Mouse (Mus musculus) cerebellum, adult 8-10 months (tissue): Measurements from ENCODE around the gene Yrdc.

Experiments used
- DNase-seq: peaks from one replicate; pipeline ENCODE4 v3.0.0; 2022

The Yrdc gene

DNA sequence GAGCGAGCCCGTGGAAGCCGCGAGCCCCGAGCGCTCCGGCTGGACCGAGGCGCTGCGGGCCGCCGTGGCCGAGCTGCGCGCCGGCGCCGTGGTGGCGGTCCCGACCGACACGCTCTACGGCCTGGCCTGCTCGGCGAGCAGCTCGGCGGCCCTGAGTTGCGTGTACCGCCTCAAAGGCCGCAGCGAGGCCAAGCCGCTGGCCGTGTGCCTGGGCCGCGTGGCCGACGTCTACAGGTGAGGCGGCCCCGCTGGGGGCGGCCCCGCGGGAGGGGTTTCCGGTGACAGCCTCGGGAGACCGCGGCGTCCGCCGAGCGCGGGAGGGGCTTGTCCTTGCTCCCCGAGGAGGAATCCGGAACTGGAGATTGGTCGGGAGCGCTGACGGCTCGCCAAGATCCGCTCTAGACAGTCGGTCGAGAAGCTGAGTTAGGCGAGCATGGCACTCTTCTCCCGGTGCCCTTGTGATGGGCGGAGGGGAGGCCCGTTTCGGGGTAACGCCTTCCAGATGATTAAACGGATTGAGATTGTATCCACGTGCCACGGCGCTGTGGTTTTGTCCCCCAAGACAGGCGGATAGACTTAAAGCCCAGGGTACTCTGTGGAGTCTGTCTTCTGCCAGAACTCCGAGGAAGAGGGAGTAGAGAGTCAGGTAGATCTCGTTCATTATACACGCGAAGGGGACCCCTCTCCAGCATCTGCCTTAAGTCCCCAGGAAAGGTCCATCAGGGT, 617 bp downstream of the Yrdc start, which contains the start of gene 1110065P20Rik:
1110065P20Rik (minus strand) TSS at position 264 of the 726 bp plus-strand sequence.
- peak; percentile 64 for DNase-seq

DNA sequence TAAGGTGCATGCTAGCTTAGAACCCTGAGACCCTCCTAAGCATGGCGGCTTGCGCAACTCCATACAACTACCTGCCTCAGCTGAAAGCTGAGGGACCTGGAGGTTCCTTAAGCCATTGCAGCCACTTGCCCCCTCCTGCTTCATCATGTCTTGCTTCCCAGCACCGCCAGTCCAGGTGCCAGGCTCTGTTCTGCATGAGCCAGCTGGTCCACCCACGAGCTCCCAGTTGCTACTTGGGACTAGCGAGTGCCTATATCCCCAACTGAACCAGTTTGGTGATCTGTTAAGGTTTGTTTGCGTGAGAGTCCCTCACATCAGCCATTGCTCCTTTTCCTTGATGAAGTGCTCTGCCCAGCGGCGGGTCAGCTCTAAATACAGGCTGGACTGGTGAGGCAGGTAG, 5.8 kb downstream of the Yrdc start:
- DNase-seq = no peak

DNA sequence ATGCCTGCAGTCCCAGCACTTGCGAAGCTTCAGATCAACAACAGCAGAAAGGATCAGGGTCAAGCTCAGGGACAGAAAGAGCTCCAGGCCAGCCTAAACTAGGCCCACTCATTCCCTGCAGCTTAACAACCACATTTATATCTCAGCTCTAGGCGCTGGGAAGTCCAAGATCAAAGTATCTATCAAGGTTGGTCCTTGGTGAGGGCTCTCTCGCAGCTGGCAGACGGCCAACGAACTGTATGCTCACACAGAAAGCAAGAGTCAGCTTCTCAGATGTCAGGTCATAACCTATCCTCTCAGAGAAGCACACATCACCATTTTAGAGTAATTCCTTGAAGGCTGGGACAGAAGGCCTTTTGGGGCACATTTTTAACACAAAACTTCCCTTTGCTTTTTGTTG, 7.9 kb downstream of the Yrdc start:
- DNase-seq = no peak

DNA sequence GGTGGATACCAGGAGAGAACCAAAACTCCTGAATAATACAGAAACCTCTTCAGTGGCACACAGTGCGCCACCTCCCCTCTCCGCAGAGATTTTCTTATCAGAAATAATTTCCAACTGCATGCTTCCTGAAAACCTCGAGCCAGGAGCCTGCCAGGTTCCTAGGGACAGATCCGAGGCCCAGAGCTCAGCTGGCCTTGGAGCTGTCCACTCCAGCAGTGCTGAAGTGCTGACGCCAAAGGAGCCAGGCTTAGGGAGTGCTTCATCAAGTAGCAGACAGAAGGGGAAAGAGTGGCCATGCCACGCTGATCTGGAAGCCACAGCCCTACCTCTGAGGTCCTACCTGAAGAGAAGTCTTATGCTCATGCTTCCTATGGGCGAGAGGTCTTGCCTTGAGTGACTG, 10.0 kb downstream of the Yrdc start:
- no peak for DNase-seq

DNA sequence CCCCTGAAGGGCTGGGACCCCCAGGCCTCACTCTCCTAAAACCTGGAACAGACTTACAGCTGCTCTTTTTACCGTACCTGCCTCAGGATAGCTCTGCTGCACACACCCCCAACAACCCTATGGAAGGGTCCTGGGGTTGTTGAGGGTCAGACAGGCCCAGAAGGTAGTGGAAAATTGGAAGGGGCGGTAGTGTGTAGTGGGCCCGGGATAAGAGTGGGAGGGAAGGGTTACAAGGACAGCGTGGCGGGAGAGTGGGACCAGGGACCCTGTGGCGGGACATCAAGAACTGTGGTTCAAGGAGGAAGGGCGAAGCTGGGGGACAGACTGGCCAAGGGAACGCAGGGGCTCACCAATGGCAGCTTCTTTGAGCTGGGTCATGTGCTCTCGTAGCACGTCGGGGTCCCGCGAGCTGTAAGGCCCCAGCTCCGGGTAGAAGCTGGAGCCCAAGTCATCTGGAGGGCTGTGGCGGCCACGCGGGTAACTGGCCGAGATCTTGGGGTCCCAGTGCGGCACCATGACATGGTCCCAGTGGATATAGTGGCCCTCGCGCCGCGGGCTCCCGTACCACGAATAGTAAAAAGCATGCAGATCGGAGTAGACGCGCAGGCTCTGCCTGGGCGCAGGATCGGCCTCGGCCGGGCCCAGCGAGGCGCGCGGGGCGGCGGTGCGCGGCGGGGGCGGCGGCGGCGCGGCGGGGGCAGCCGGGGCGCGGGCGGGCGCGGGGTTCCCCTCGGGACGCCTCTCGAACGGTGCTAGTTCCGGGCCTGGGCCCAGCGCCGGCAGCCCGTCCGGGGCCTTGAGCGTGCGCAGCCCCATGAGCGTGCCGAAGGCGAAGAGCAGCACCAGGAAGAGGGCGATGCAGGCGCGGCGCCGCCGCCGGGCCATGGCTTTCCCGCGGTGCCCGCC, 11.1 kb downstream of the Yrdc start, which contains the start of gene Maneal:
Maneal (minus strand) TSS at position 889 of the 906 bp plus-strand sequence.
- DNase-seq = no peak

DNA sequence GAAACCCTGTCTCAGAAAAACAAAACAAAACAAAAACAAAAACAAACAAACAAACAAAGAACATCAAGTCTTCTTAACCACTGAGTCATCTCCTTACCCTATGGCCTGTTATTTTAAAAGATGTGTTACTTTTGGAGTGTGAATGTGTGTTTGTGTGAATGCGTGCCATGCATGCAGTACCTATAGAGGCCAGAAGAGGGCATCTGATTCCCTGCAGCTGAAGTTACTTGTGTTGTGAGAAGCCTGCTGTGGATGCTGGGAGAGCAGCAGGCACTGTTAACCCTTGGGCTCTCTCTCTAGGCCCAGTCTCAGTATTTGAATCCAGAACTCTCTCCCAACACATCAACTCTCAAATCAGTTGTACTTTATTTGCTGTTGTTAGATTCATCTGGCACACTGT, 22.2 kb downstream of the Yrdc start:
- DNase-seq = no peak

DNA sequence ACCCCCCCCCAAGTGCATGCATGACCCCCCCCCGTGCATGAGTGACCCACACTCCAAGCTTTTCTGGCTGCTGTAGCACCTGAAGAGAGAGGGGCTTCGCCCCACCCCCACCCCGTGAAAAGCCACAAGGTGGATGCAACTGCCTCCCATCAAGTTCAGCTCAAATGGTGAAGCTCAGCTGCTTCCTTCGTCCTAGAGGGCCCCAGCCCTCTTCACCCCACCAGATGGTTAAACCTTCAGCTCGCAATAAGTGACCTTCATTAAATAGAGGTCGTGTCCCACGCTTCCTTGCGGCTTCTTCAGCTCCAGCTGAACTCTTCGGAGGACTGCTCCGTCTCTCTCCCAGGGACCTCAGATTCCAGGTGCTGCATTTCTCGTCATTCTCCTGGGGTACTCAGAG, 30.1 kb downstream of the Yrdc start, which contains the start of gene Epha10:
Epha10 (plus strand) TSS at position 301 of the 400 bp plus-strand sequence.
- DNase-seq = no peak

DNA sequence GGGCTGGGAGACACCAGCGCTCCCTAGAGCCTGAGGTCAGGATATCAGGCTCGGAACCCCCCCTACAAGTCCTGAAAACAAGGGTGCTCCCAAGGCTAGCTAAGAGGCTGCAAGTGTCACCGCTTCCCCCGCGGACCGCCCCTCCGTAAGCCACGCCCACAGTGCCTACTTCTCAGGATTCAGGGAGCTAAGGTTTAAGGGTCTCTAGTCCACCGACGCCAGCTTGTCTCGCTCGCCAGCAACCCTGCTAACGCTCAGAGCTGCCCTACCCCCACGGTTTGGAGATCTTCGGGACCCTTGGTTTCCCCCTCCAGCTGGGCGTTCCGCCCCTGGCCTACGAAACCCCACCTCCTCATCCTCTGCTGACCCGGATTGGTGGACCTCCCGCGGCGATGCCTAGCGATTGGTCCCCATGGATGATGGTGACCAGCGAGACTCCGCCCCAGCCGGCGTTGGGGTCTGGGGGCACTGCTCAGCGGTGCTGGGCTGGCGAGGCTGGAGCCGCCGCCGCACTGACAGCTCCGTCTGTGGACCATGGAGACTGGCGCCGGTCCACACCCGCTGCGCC, 30.9 kb downstream of the Yrdc start:
- peak; percentile 46 for DNase-seq

DNA sequence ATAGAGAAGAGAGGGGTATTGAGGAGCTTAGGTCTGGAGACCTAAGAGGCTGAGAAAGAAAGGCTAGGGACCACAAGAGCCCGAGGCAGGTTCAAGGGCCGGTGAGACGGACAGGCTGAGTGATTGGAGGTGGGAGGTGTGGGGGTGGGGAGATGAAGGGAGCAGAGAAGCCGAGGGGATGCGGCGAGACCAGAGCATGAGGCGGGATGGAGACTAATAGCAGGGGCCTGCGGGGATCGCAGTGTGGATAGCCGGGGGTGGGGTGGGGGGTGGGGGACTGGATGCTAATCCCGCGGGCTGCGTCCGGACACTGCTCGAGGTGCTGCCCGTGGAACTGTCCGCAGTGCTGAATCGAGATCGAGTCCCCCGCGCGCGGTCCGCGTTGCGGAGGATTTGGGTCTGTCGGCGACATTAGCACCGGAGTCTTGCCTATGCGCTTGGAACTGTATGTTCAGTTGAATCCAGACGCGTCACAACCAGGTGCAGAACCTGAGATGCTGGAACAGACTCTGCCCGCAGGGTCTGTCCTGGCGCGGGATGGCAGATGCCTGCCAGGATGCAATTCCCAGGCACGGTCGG, 31.8 kb downstream of the Yrdc start:
- no peak for DNase-seq

DNA sequence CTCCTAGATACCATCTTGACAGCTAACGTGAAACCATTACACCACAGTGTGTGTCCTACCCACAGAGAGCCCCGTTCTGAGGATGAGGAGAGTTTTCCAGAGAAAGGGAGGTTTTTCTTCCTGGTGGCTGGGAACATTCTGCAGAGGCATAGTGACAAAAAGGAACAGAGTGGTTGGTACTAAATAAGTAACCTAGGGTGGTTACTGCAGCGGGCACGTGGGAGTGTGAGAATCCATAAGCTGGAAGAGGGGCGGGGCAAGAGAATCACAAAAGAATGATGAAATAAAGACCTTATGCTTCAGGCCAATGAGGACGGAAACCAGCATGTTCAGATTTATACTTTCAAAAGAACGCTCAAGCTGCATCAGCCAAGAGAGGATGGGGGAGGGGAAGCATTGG, 38.2 kb downstream of the Yrdc start:
- DNase-seq = no peak

DNA sequence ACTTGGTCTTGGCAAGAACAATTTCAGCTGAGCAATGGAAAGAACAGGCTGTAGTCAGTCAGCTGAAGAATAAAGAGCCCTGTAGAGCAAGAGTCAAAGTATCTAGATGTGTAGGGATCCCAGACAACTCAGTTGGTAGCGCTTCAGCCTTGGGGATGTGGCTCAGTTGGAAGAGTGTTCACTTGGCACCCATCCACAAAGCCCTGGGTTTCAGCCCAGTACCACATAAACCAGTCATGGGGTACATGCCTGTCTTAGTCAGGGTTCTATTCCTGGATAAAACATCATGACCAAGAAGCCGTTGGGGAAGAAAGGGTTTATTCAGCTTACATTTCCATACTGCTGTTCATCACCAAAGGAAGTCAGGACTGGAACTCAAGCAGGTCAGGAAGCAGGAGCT, 39.5 kb downstream of the Yrdc start:
- no peak for DNase-seq

DNA sequence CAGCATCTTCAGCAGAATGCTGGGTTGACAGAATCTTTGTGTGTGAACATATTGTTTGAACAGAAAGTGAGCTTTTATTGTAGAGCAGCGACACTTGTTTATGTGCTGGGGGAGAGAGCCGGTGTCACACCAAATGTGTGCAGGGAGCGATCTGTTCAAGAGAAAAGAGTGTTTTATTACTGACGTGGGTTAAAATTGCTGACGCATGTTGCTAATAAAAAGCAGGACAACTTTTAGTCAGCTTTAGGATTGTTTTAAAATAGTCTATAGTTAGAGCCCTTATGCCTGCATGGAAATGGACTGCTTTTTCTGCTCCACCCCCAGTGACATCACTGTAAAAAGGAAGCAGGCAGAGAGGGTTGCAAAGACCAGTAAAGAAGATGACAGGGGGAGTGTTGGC, 40.4 kb downstream of the Yrdc start:
- no peak for DNase-seq

DNA sequence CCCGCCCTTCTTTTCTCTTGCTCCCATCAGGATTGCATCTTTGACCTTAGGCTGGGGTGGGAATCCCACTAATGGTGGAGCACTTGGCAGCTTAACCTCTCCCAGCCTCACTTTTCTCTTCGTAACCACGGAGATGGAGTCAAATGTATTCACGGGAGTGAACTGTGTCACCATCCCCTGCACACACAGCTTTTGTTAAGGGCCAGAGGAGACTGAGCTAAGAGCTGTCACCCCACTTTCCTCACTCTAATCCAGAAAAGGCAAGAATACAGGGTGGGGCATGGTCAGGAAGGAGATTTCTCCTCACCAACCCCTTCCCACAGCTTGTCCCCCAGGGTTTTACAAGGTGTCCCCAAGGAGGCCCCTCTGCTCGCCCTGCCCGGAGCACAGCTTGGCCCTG, 43.3 kb downstream of the Yrdc start:
- peak; percentile 17 for DNase-seq

DNA sequence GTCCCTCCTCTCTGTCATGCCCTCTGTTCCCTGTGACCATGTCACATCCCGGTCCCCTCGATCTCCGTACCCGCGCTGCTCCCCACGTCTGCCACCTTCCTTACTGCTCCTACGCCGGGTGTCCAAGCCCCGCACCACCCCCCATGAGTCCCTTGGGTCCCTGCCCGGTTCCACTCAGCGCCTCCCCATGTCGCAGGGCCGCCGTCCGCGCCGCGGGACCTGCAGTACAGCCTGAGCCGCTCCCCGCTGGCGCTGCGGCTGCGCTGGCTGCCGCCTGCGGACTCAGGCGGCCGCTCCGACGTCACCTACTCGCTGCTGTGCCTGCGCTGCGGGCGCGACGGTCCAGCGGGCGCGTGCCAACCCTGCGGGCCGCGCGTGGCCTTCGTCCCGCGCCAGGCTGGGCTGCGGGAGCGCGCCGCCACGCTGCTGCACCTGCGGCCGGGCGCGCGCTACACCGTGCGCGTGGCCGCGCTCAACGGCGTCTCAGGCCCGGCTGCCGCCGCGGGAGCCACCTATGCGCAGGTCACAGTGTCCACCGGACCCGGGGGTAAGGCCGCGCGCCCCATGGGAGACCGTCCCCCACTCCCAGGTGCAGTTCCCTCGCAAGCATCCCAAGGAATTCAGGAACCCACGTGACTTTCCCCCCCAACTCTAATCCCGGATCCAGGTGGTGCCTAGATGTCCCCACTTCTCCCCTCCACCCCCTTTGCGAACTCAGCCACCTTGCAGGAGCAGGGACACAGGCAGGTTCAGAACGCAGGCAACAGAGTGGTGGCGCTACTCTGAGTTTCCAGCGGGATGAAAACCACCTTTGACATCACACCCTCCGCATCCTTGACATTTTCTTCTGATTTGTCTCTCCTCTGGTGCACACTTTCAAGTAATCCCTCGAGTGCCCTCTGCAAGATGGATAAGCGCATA, 44.3 kb downstream of the Yrdc start:
- DNase-seq = peak; percentile 75

DNA sequence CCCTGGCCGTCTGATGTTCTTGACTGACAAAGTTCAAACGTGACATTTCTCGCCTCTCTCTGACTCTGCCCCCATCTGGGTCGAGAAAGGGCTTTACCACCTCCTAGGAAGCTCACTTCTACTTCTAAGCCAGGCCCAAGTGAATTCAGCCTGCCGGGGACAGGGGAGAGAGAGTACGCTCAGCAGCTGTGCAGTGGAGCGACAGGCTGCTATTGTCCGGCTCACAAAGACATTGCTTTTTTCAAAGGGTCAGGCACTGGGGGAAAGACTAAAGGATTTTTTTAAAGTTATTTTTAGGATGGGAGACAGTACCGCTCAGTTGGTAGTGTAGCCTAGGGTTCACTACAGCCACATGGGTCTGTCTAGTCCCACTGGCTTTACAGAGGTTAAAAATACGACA, 47.9 kb downstream of the Yrdc start:
- no peak for DNase-seq

DNA sequence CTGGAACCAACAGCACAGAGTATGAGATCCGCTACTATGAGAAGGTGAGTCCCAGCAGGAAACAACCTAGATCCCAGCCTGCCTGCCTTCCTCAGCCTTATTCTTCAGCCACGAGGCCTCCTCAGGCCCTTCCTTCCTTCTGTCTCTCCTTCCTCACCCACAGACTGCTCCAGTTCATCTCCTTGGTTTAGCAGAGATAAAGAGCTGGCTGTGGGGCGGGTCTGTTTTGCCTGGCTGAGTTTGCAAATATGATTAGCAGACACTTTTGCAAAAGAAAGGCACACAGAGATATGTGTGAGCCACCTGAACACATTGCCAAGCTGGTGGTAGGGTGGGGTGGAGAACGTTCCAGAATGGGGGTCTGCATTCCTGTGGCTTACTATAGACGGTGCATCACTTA, 49.4 kb downstream of the Yrdc start:
- no peak for DNase-seq
